Comparison of ENCODE assay signal across 19 mouse cellular contexts in genomic region chr8:121985673-121986072, GRCm38 (mm10). TPM values are rescaled to one million over a fixed set of nuclear protein-coding genes. Genes with fewer than 3 reads are reported as not detected.
"Had no signal": no experiment of that assay in that cellular context is flagged by ENCODE, and none has a peak within 500 bp of the region (broad histone marks: within the 10 kb centered on the region; RNA-seq: fewer than 3 reads in every experiment).

No protein-coding gene starts in this region.

- H3K27me3 ChIP-seq: neural tube, embryonic 13.5 days; neural tube, embryonic 15.5 days; stomach, embryonic 15.5 days had no signal

- H3K4me1 ChIP-seq: stomach, embryonic 15.5 days had no signal

- H3K4me2 ChIP-seq: neural tube, embryonic 13.5 days; neural tube, embryonic 15.5 days; stomach, embryonic 15.5 days had no signal

- DNase-seq: retina, postnatal 1 day; right cerebral cortex, adult 18-20 months; right cerebral cortex, postnatal 14 days; right cerebral cortex, postnatal 25 days; right cerebral cortex, postnatal 4 days; spleen, adult 18-20 months; thymus, adult 18-20 months; thymus, adult 2 months; thymus, postnatal 14 days; thymus, postnatal 25 days; thymus, postnatal 36 days; thymus, postnatal 4 days had no signal

- H3K9me3 ChIP-seq: neural tube, embryonic 13.5 days; neural tube, embryonic 15.5 days; stomach, embryonic 15.5 days had no signal

- H3K4me3 ChIP-seq: neural tube, embryonic 13.5 days; neural tube, embryonic 15.5 days; stomach, embryonic 15.5 days had no signal

- H3K27ac ChIP-seq: neural tube, embryonic 13.5 days; neural tube, embryonic 15.5 days; stomach, embryonic 15.5 days had no signal

- H3K9ac ChIP-seq: neural tube, embryonic 13.5 days; neural tube, embryonic 15.5 days; stomach, embryonic 15.5 days had no signal

RNA-seq across cellular contexts. Expression of gene Car5a, which starts 41.0 kb away (rescaled TPM):
- total RNA-seq: neutrophil, adult 5-6 weeks had no signal
- polyA plus RNA-seq: stomach, embryonic 14.5 days; testis, adult 2 months; thymus, adult 2 months; urinary bladder, adult 2 months had no signal
